Mouse (Mus musculus): ENCODE data around the gene Mov10l1.

DNA sequence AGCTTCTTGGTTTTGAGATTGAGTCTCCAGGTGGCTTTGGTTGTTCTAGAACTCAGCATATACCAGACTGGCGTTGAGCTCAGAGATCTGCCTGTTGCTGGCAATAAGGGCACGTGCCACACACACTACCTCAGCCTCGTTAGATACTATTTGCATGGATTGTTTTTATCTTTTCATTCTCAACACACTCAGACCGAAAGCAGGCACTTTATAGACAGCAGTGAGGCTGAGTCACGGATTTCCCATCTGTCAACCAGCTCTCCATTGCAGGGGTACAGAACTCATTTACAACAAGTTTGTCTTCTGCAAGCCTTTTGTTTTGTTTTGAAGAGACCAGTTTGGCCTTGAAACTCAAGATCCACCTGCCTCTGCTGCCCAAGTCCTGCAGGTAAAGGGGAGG, 114.7 kb downstream of the Mov10l1 start:
- TF ChIP-seq CTCF (IDR thresholded peaks at IDR 0.05; ENCODE audit: extremely low read depth, insufficient read depth, low read length) (no peak), POLR2A (IDR thresholded peaks at IDR 0.05; ENCODE audit: extremely low read depth, insufficient read depth, low read length) (no peak)
